Mouse (Mus musculus) myocyte (in vitro differentiated cells): ENCODE results near the gene Tmem259.
"Not testable (repeated sequence)": the region's sequence is repeated elsewhere in the genome, so short reads cannot be mapped to it uniquely, and the experiment has no call there.

Source experiments
- CEBPB ChIP-seq: IDR thresholded peaks from 2 replicates; pipeline ENCODE4 v1.6.1; 2011; ENCODE audit warnings: mild to moderate bottlenecking, moderate library complexity; ENCODE audit not compliant: poor library complexity, insufficient read depth, severe bottlenecking
- MAX ChIP-seq: IDR thresholded peaks from one replicate; pipeline ENCODE4 v1.6.1; 2011; ENCODE audit warnings: low read depth, mild to moderate bottlenecking, control low read depth
- MYOG ChIP-seq, 3 experiments: IDR thresholded peaks; one replicate each; pipeline ENCODE4 v1.6.1; 2011; ENCODE audit warnings: control low read depth in 2 of 3, low read depth in 2 of 3, mild to moderate bottlenecking in 2 of 3; ENCODE audit not compliant: insufficient read length in 2 of 3, control insufficient read depth in 1 of 3, insufficient read depth in 1 of 3
- POLR2A ChIP-seq: IDR thresholded peaks from one replicate; pipeline ENCODE4 v1.6.1; 2011; ENCODE audit warnings: low read depth, mild to moderate bottlenecking, control low read depth, moderate library complexity; ENCODE audit not compliant: insufficient read length
- SRF ChIP-seq: IDR thresholded peaks from one replicate; pipeline ENCODE4 v1.6.1; 2011; ENCODE audit warnings: low read depth; ENCODE audit not compliant: control insufficient read depth, insufficient read length
- TCF12 ChIP-seq: IDR thresholded peaks from one replicate; pipeline ENCODE4 v1.6.1; 2011; ENCODE audit warnings: mild to moderate bottlenecking, control low read depth; ENCODE audit not compliant: poor library complexity, insufficient read depth, severe bottlenecking
- TCF3 ChIP-seq: IDR thresholded peaks from one replicate; pipeline ENCODE4 v1.6.1; 2011; ENCODE audit warnings: low read depth, control low read depth; ENCODE audit not compliant: insufficient read length
- USF1 ChIP-seq: IDR thresholded peaks from one replicate; pipeline ENCODE4 v1.6.1; 2011; ENCODE audit warnings: low read depth, mild to moderate bottlenecking, control low read depth, moderate library complexity

- TF ChIP-seq POLR2A; USF1; CEBPB; MYOG (IDR thresholded peaks at IDR 0.05; ENCODE audit: control insufficient read depth in 1 of 3, insufficient read depth in 1 of 3, insufficient read length in 2 of 3, low read depth in 2 of 3); SRF; TCF12; TCF3; MAX: not testable (repeated sequence)
These were observed 24.7 kb downstream of the Tmem259 start for GRCm38 (mm10) chr10:79959412-79959811.
